Mouse (Mus musculus) bone marrow macrophage, adult 2 months (primary cell): ENCODE data around the gene Copb2. TPM values are rescaled to one million over a fixed set of nuclear protein-coding genes. Genes with fewer than 3 reads are reported as not detected.

Source experiments
- H3K27ac ChIP-seq: 2 replicates; pipeline ENCODE4 v1.5.1; 2012; ENCODE audit warnings: low read depth, low read length; ENCODE audit not compliant: insufficient read depth
- H3K4me1 ChIP-seq: 2 replicates; pipeline ENCODE4 v1.6.1; 2012; ENCODE audit warnings: low read length; ENCODE audit not compliant: control insufficient read depth, insufficient read depth
- H3K4me3 ChIP-seq: 2 replicates; pipeline ENCODE4 v1.5.1; 2012; ENCODE audit warnings: mild to moderate bottlenecking, low read length, moderate library complexity; ENCODE audit not compliant: insufficient read depth
- CTCF ChIP-seq: IDR thresholded peaks from 2 replicates; pipeline ENCODE4 v1.5.1; 2012; ENCODE audit warnings: low read depth, mild to moderate bottlenecking, low read length, moderate library complexity
- POLR2A ChIP-seq: IDR thresholded peaks from 2 replicates; pipeline ENCODE4 v1.6.1; 2012; ENCODE audit warnings: mild to moderate bottlenecking, low read depth, low read length, borderline replicate concordance
- polyA plus RNA-seq: library from polyadenylated mRNA; stranded (reverse); fragments of >200 nt; gene quantifications from 2 replicates; pipeline ENCODE4 v1.2.4, GENCODE M21; 2012; ENCODE audit not compliant: missing spikeins, insufficient read depth, insufficient read length

Gene Copb2
- 85.7 and 93.6 TPM in 2 replicates for polyA plus RNA-seq

DNA sequence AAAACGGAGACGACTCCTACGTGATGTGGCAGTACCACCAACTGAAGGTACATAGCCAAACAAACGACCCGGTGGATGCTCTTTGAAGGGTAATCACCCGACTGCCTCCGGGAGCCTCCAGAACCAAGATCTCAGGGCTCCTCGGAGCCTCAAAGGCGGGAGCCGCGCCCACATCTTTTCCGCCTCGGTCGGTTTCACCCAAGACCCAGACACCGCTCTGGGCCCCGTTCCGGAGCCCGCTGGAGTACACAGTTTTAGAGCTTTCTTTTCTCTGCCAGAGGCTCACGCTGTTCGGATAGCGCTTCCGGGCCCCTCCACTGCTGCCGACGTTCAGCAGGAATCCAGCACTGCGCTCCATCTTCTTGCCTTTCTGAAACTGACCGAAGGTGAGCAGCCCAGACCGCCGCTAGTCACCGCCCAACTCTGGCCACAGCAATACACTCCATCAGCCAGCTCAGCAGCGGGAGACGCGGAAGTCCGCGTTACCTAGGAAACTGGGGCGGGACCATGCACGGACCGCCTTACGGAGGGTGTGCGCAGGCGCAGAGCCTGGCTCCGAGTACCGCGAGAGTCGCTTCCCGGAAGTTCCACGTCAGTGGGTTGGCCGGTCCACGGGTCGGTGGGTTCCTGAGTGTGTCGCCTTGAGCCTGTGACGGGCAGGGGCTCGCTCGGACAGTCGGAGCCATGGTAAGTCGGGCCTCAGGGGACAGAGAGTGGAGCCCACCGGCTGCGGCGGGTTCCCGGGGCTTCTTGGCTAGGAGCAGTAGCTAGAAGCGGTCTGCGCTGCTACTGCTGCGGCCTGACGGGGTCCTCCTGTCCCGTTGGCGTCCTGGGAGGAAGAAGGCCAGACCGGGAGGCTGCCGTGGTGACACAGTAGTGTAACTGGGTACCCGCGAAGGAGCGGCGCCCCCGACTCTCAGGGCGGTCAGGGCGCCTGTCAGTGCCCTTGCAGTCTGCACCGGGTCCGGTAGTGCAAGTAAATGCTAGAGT lies at the start of gene Copb2:
Gene Copb2 (plus strand): TSS at position 585 of the 990 bp plus-strand sequence.
- no peak for TF ChIP-seq CTCF
- no peak for TF ChIP-seq POLR2A
- Histone ChIP-seq H3K4me1 (peaks cover 12% of the 10 kb centered on the region), H3K27ac (no peak within 1 kb of the TSS), H3K4me3 (peak within 1 kb of the TSS; percentile 77)

DNA sequence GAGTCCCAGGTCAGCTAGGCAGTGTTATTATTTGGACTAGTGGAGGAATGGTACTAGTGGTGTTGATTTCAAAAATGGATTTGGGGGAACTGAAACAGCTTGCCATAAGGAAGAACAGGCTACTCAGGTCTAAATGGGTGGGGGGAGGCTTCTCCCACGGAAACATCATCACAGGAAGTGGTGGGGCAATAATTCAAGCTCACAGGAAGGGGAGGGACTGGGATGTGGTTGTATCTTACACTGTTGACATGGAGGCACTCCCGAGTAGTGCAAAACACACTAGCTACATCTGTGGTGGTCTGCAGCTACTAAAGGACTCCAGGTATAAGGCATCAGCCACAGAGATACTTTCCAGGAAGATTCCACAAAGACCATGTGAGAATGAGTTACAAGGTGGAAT lies 39.6 kb upstream of the Copb2 start:
- Histone ChIP-seq H3K4me1 (no peaks in the 10 kb centered on the region), H3K27ac (no peak overlapping the region), H3K4me3 (no peak overlapping the region)
- TF ChIP-seq CTCF = no peak
- no peak for TF ChIP-seq POLR2A

DNA sequence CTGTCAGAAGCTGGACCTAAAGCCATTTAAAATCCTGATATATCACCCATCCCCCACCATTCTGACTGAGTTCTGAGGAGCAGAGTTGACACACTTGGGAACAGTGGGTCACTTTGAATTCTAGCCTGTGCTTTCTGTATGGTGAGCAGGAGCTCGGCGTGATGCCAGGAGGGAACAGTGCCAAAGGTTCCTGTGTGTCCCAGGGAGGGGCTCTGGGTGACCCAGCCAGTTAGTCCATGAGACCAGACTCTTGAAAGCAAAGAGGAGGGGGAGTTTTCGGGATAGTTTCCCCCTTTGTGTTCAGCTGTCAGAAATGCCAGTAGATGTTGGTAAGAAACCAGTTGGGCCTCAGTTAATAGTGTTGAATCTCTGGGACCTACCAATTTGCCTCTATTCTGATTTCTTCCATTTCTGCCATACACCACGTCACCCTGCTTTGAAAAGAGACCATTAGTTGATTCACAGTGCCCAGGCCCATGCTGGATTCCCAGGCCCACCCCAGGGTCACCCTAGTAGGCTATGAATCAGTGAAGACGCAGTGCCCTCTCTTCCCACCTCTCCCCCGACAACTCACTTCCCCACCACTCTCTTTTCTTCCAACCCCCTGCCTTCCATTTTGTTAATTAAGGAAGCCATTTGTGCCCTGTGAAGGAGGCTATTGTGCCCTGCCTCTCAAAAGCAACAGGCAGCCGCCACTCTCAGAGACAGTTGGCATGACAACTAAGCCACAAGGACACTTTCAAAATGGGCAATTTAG lies 38.6 kb upstream of the Copb2 start:
- no peak overlapping the region for H3K27ac ChIP-seq
- TF ChIP-seq POLR2A (no peak), CTCF (no peak)
- H3K4me3 ChIP-seq = no peak overlapping the region
- H3K4me1 ChIP-seq = no peaks in the 10 kb centered on the region

GRCm38 (mm10) chr9:98525543-98525924 lies 38.0 kb upstream of the Copb2 start:
- Histone ChIP-seq H3K27ac (no peak overlapping the region), H3K4me1 (no peaks in the 10 kb centered on the region), H3K4me3 (no peak overlapping the region)
- TF ChIP-seq POLR2A (no peak), CTCF (no peak)

GRCm38 (mm10) chr9:98527226-98527625 lies 36.3 kb upstream of the Copb2 start:
- no peak for TF ChIP-seq CTCF
- TF ChIP-seq POLR2A = no peak
- Histone ChIP-seq H3K4me1 (no peaks in the 10 kb centered on the region), H3K27ac (no peak overlapping the region), H3K4me3 (no peak overlapping the region)

DNA sequence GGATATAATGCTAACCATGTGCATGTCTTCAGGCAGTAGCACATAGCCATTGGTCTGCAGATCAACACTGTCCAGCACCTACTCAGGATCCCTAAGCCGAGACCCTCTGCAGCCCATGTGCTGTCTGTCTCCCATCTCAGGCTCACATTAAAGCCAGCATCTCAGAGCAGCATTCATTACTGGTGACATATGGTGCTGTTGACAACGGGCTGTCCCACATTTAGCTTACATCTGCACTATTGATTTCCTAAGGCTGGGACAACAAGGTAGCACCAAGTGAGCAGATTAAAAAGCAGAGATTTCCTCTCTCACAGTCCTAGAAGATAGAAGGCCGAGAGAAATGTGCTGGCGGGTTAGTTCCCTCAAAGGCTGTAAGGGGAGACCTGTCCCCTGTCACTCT lies 33.7 kb upstream of the Copb2 start:
- H3K4me3 ChIP-seq = no peak overlapping the region
- no peaks in the 10 kb centered on the region for H3K4me1 ChIP-seq
- H3K27ac ChIP-seq = no peak overlapping the region
- TF ChIP-seq CTCF = no peak
- no peak for TF ChIP-seq POLR2A

DNA sequence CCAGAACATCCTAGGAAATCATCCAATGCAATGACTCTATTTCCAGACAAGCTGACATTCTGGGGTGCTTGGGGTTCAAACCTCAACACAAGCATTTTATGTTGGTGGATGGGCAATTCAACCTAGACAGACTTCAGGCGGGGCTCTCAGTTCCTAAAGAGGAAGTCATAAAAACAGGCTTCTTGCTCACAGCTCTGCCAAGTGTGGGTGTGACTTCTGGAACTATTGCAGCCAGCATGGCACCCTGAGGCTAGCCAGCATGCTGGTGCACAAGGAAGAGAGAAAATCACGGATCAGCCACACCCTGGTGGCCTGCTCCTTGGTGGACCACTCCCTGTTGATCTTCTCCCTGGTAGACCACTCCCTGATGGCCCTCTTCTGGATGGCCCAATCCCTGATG lies 32.5 kb upstream of the Copb2 start:
- no peak for TF ChIP-seq CTCF
- no peak for TF ChIP-seq POLR2A
- Histone ChIP-seq H3K4me1 (no peaks in the 10 kb centered on the region), H3K4me3 (no peak overlapping the region), H3K27ac (no peak overlapping the region)

GRCm38 (mm10) chr9:98534675-98535280 lies 28.7 kb upstream of the Copb2 start:
- Histone ChIP-seq H3K4me1 (no peaks in the 10 kb centered on the region), H3K27ac (no peak overlapping the region), H3K4me3 (no peak overlapping the region)
- TF ChIP-seq CTCF (no peak), POLR2A (no peak)

- TF ChIP-seq POLR2A (no peak), CTCF (no peak)
- Histone ChIP-seq H3K4me1 (no peaks in the 10 kb centered on the region), H3K27ac (no peak overlapping the region), H3K4me3 (no peak overlapping the region)
These were observed 27.8 kb upstream of the Copb2 start for GRCm38 (mm10) chr9:98535763-98536162.
